ENCODE assay signal across 8 mouse cellular contexts in the genomic region with DNA sequence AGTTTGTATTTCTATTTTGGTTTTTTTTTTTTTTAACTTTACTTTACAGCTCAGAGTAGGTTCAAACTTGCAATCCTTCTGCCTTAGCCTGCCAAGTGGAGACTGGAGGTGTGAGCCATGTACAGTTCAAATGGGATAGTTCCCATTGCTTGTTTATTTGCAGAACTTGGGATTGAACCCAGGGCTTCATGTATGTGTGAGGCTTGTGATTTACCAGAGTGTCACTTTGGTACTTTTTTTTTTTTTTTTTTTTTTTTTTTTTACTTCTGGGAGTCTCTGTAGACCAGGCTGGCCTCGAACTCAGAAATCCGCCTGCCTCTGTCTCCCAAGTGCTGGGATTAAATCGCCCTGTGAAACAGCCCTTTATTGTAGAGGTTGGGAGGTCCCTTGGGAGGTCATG. TPM values are rescaled to one million over a fixed set of nuclear protein-coding genes. Genes with fewer than 3 reads are reported as not detected.
DNase-seq lines count a peak whose midpoint lies in the region; ATAC-seq and TF ChIP-seq lines count a peak whose summit lies in the region.

No protein-coding gene starts in this region.

- H3K4me1 ChIP-seq in erythroblast, embryonic 14.5 days (ENCODE audit: control insufficient read depth), result peaks cover 77% of the 10 kb centered on the region
- peaks cover 37% of the 10 kb centered on the region for H3K4me1 ChIP-seq in forebrain, embryonic 13.5 days
- H3K4me1 ChIP-seq in liver, postnatal 0 days (ENCODE audit: insufficient read depth), result peaks cover 54% of the 10 kb centered on the region

- H3K4me3 ChIP-seq in erythroblast, embryonic 14.5 days (replicated peaks), result peak overlapping the region; percentile 83
- no peak overlapping the region for H3K4me3 ChIP-seq in layer of hippocampus, adult 2 months
- no peak overlapping the region for H3K4me3 ChIP-seq in forebrain, embryonic 13.5 days
- peak overlapping the region; percentile 84 for H3K4me3 ChIP-seq in liver, postnatal 0 days (ENCODE audit: low read depth, low read length)

- H3K9ac ChIP-seq in forebrain, embryonic 13.5 days, result no peak overlapping the region
- peak overlapping the region; percentile 85 for H3K9ac ChIP-seq in liver, postnatal 0 days (replicated peaks)

- peaks cover 63% of the 10 kb centered on the region for H3K36me3 ChIP-seq in erythroblast, embryonic 14.5 days (ENCODE audit: control insufficient read depth)
- H3K36me3 ChIP-seq in forebrain, embryonic 13.5 days (ENCODE audit: poor library complexity, severe bottlenecking), result peaks cover 22% of the 10 kb centered on the region
- H3K36me3 ChIP-seq in liver, postnatal 0 days (replicated peaks; ENCODE audit: insufficient read depth, low read length), result peaks cover 25% of the 10 kb centered on the region

- H3K4me2 ChIP-seq in forebrain, embryonic 13.5 days, result peak overlapping the region; percentile 86
- peak overlapping the region; percentile 98 for H3K4me2 ChIP-seq in liver, postnatal 0 days (ENCODE audit: low read depth, low read length)

- H3K27me3 ChIP-seq in erythroblast, embryonic 14.5 days (ENCODE audit: control insufficient read depth), result no peaks in the 10 kb centered on the region
- H3K27me3 ChIP-seq in forebrain, embryonic 13.5 days, result no peaks in the 10 kb centered on the region
- no peaks in the 10 kb centered on the region for H3K27me3 ChIP-seq in liver, postnatal 0 days (ENCODE audit: insufficient read depth, low read length)

- H3K27ac ChIP-seq in layer of hippocampus, adult 2 months, result peak overlapping the region; percentile 95
- H3K27ac ChIP-seq in forebrain, embryonic 13.5 days, result no peak overlapping the region
- peak overlapping the region; percentile 90 for H3K27ac ChIP-seq in liver, postnatal 0 days (ENCODE audit: low read depth)

- TF ChIP-seq EP300 in liver, postnatal 0 days (IDR thresholded peaks at IDR 0.05; ENCODE audit: low read depth), result no peak; the same call in 1 of the 2 replicates

- 57% methylated on average over 3 of the region's 3 CpGs for WGBS in forebrain, embryonic 13.5 days
- WGBS in liver, postnatal 0 days (ENCODE audit: insufficient replicate concordance), result 79% methylated on average over 3 of the region's 3 CpGs

- 0 out of 2 replicates have a peak, but pooled peaks cover 3% of the 10 kb centered on the region for H3K9me3 ChIP-seq in erythroblast, embryonic 14.5 days (ENCODE audit: control insufficient read depth, low read length)
- no peaks in the 10 kb centered on the region for H3K9me3 ChIP-seq in forebrain, embryonic 13.5 days (replicated peaks)
- H3K9me3 ChIP-seq in liver, postnatal 0 days (ENCODE audit: low read length), result no peaks in the 10 kb centered on the region

- no peak for ATAC-seq in erythroblast, adult 5-6 weeks (replicated peaks; ENCODE audit: low FRiP score, poor library complexity, severe bottlenecking)
- no peak for ATAC-seq in forebrain, embryonic 13.5 days
- ATAC-seq in liver, postnatal 0 days, result no peak

- TF ChIP-seq CTCF in layer of hippocampus, adult 2 months (conservative IDR thresholded peaks at IDR 0.05), result no peak
- TF ChIP-seq CTCF in liver, postnatal 0 days (IDR thresholded peaks at IDR 0.05; ENCODE audit: low read depth), result no peak

- DNase-seq in layer of hippocampus, adult 2 months (ENCODE audit: low spot score in 2 of 2), result no peak
- DNase-seq in layer of hippocampus, postnatal 10 days (ENCODE audit: low spot score in 2 of 2), result no peak
- DNase-seq in liver, postnatal 0 days, result no peak
- DNase-seq in layer of hippocampus, adult 8-10 months (ENCODE audit: low spot score in 2 of 2), result no peak
- DNase-seq in spleen, postnatal 14 days (ENCODE audit: low spot score in 2 of 2), result no peak

RNA-seq across cellular contexts. Expression of a gene that starts 4.5 kb away (rescaled TPM):
- 34.4 and 36.1 TPM in 2 replicates for polyA plus RNA-seq in erythroblast, embryonic 14.5 days (2012)
- 89.3 and 92.4 TPM in 2 replicates for total RNA-seq in erythroblast, adult 5-6 weeks (2015; ENCODE audit: low replicate concordance)
- total RNA-seq in erythroblast, adult 5-6 weeks (2017; ENCODE audit: low replicate concordance), result 105 and 107 TPM in 2 replicates
- 10 to 100 TPM; 55.8 to 70.3 TPM for total RNA-seq in layer of hippocampus, adult 2 months (2021)
- 10 to 100 TPM; 43.6 to 50.8 TPM for total RNA-seq in layer of hippocampus, postnatal 10 days (2021)
- 30.0 and 30.6 TPM in 2 replicates for polyA plus RNA-seq in forebrain, embryonic 13.5 days (2015; fragmentation: Nextera tagmentation; extraction: Ambion mirVana)
- polyA plus RNA-seq in liver, postnatal 0 days (2015; fragmentation: Nextera tagmentation; extraction: Ambion mirVana), result 26.7 and 30.6 TPM in 2 replicates
- total RNA-seq in layer of hippocampus, adult 8-10 months (2022), result 10 to 100 TPM; 58.2 to 72.4 (median 64.4) TPM

RNA-seq across cellular contexts. Expression of a gene that starts 18.4 kb away (rescaled TPM):
- 0.28 and 0.32 TPM in 2 replicates for polyA plus RNA-seq in erythroblast, embryonic 14.5 days (2012)
- 23.4 and 29.4 TPM in 2 replicates for total RNA-seq in erythroblast, adult 5-6 weeks (2015; ENCODE audit: low replicate concordance)
- total RNA-seq in erythroblast, adult 5-6 weeks (2017; ENCODE audit: low replicate concordance), result 30.7 and 71.1 TPM in 2 replicates
- total RNA-seq in layer of hippocampus, adult 2 months (2021), result 100 to 1,000 TPM; 157 to 166 TPM
- 100 to 1,000 TPM; 125 to 128 TPM for total RNA-seq in layer of hippocampus, postnatal 10 days (2021)
- 120 TPM in 2 replicates for polyA plus RNA-seq in forebrain, embryonic 13.5 days (2015; fragmentation: Nextera tagmentation; extraction: Ambion mirVana)
- polyA plus RNA-seq in liver, postnatal 0 days (2015; fragmentation: Nextera tagmentation; extraction: Ambion mirVana), result 30.0 and 30.6 TPM in 2 replicates
- total RNA-seq in layer of hippocampus, adult 8-10 months (2022), result 100 to 1,000 TPM; 135 to 183 (median 148) TPM

RNA-seq across cellular contexts. Expression of a gene that starts 34.0 kb away (rescaled TPM):
- 0.32 and 0.34 TPM in 2 replicates for polyA plus RNA-seq in erythroblast, embryonic 14.5 days (2012)
- total RNA-seq in erythroblast, adult 5-6 weeks (2015; ENCODE audit: low replicate concordance), result 9.4 and 19.0 TPM in 2 replicates
- 13.1 and 13.4 TPM in 2 replicates for total RNA-seq in erythroblast, adult 5-6 weeks (2017; ENCODE audit: low replicate concordance)
- total RNA-seq in layer of hippocampus, adult 2 months (2021), result 10 to 100 TPM; 19.3 TPM
- 10 to 100 TPM; 22.4 to 25.2 TPM for total RNA-seq in layer of hippocampus, postnatal 10 days (2021)
- polyA plus RNA-seq in forebrain, embryonic 13.5 days (2015; fragmentation: Nextera tagmentation; extraction: Ambion mirVana), result 19.3 and 22.3 TPM in 2 replicates
- polyA plus RNA-seq in liver, postnatal 0 days (2015; fragmentation: Nextera tagmentation; extraction: Ambion mirVana), result 10.3 and 11.0 TPM in 2 replicates
- total RNA-seq in layer of hippocampus, adult 8-10 months (2022), result 10 to 100 TPM; 15.5 to 21.0 (median 17.2) TPM

RNA-seq across cellular contexts. Expression of a gene that starts 38.7 kb away (rescaled TPM):
- 2.7 and 3.2 TPM in 2 replicates for polyA plus RNA-seq in erythroblast, embryonic 14.5 days (2012)
- 3.8 TPM in 1 of 2 replicates, not detected in the other for total RNA-seq in erythroblast, adult 5-6 weeks (2015; ENCODE audit: low replicate concordance)
- total RNA-seq in erythroblast, adult 5-6 weeks (2017; ENCODE audit: low replicate concordance), result 6.0 and 6.8 TPM in 2 replicates
- total RNA-seq in layer of hippocampus, adult 2 months (2021), result 10 to 100 TPM; 25.7 to 25.9 TPM
- total RNA-seq in layer of hippocampus, postnatal 10 days (2021), result 10 to 100 TPM; 20.9 to 32.7 TPM
- polyA plus RNA-seq in forebrain, embryonic 13.5 days (2015; fragmentation: Nextera tagmentation; extraction: Ambion mirVana), result 27.2 and 27.8 TPM in 2 replicates
- polyA plus RNA-seq in liver, postnatal 0 days (2015; fragmentation: Nextera tagmentation; extraction: Ambion mirVana), result 5.9 and 6.5 TPM in 2 replicates
- 10 to 100 TPM; 25.7 to 31.5 (median 28.6) TPM for total RNA-seq in layer of hippocampus, adult 8-10 months (2022)

Comparison
In these comparisons a context has a peak if more than half of its experiments do, and no peak if none do; other contexts are left out.
1. H3K4me3 ChIP-seq: peak in erythroblast, embryonic 14.5 days (single experiment) and liver, postnatal 0 days (single experiment); none in layer of hippocampus, adult 2 months (single experiment) and forebrain, embryonic 13.5 days (single experiment).